Mouse (Mus musculus): Measurements from ENCODE around the gene Egfl8.

Gene Egfl8

GRCm38 (mm10) chr17:34597566-34598095 is 18.1 kb downstream of the Egfl8 start, which contains the start of gene Ager:
TSS of gene Ager (plus strand) at chr17:34597862.
- no peak for DNase-seq (ENCODE audit: low spot score in 2 of 2)

GRCm38 (mm10) chr17:34596098-34596497 is 19.7 kb downstream of the Egfl8 start:
- no peak for DNase-seq (ENCODE audit: low spot score in 2 of 2)

GRCm38 (mm10) chr17:34593752-34594525 is 21.8 kb downstream of the Egfl8 start:
- no peak for DNase-seq (ENCODE audit: low spot score in 2 of 2)

- DNase-seq (ENCODE audit: low spot score in 2 of 2): peak in 1 of 2 experiments; percentile 68
These were observed 22.9 kb downstream of the Egfl8 start for GRCm38 (mm10) chr17:34592581-34593549.

GRCm38 (mm10) chr17:34591994-34592375 is 23.8 kb downstream of the Egfl8 start:
- DNase-seq (ENCODE audit: low spot score in 2 of 2): peak; percentile 90 to 95

GRCm38 (mm10) chr17:34591029-34591993 is 24.5 kb downstream of the Egfl8 start, which contains the start of gene Pbx2:
TSS of gene Pbx2 (plus strand) at chr17:34591266.
- DNase-seq (ENCODE audit: low spot score in 2 of 2): peak in 1 of 2 experiments; percentile 75

- DNase-seq (ENCODE audit: low spot score in 2 of 2): peak in 1 of 2 experiments; percentile 72
These were observed 25.4 kb downstream of the Egfl8 start for GRCm38 (mm10) chr17:34590154-34590987.

GRCm38 (mm10) chr17:34589681-34590101 is 26.1 kb downstream of the Egfl8 start, which contains the start of gene Gpsm3:
TSS of gene Gpsm3 (plus strand) at chr17:34589806.
- DNase-seq (ENCODE audit: low spot score in 2 of 2): peak; percentile 50 to 78

- DNase-seq (ENCODE audit: low spot score in 2 of 2): no peak
These were observed 26.6 kb downstream of the Egfl8 start for GRCm38 (mm10) chr17:34589206-34589605.

- DNase-seq (ENCODE audit: low spot score in 2 of 2): no peak
These were observed 27.0 kb downstream of the Egfl8 start for GRCm38 (mm10) chr17:34588767-34589166.

- DNase-seq (ENCODE audit: low spot score in 2 of 2): no peak
These were observed 28.0 kb downstream of the Egfl8 start for GRCm38 (mm10) chr17:34587814-34588213.

- DNase-seq (ENCODE audit: low spot score in 2 of 2): peak; percentile 97 to 98
These were observed 28.4 kb downstream of the Egfl8 start for GRCm38 (mm10) chr17:34587423-34587811.

- DNase-seq (ENCODE audit: low spot score in 2 of 2): peak; percentile 82 to 91
These were observed 28.9 kb downstream of the Egfl8 start for GRCm38 (mm10) chr17:34586796-34587422.

- no peak for DNase-seq (ENCODE audit: low spot score in 2 of 2)
These were observed 29.6 kb downstream of the Egfl8 start for GRCm38 (mm10) chr17:34585877-34586771.

GRCm38 (mm10) chr17:34585121-34585520 is 30.6 kb downstream of the Egfl8 start:
- no peak for DNase-seq (ENCODE audit: low spot score in 2 of 2)

- DNase-seq (ENCODE audit: low spot score in 2 of 2): no peak
These were observed 32.0 kb downstream of the Egfl8 start for GRCm38 (mm10) chr17:34583819-34584218.

- no peak for DNase-seq (ENCODE audit: low spot score in 2 of 2)
These were observed 32.4 kb downstream of the Egfl8 start for GRCm38 (mm10) chr17:34583397-34583796.

- DNase-seq (ENCODE audit: low spot score in 2 of 2): no peak
These were observed 33.2 kb downstream of the Egfl8 start for GRCm38 (mm10) chr17:34582528-34582927.

Data from spleen, postnatal 4 days (tissue).